Mouse (Mus musculus): ENCODE results near the gene Ctcfl. TPM values are rescaled to one million over a fixed set of nuclear protein-coding genes. Genes with fewer than 3 reads are reported as not detected.

Ctcfl gene
- total and polyA plus RNA-seq, 2 experiments from 2014 or later: 0.26 TPM; not detected in 1

- Histone ChIP-seq H3K9ac (replicated peaks; ENCODE audit: low read depth, low read length) (no peak overlapping the region), H3K4me2 (ENCODE audit: low read depth, low read length) (no peak overlapping the region), H3K27ac (ENCODE audit: low read depth) (peak overlapping the region; percentile 60; the same call in 1 of the 2 replicates), H3K27me3 (ENCODE audit: control insufficient read depth, insufficient read depth, low read length) (no peaks in the 10 kb centered on the region), H3K4me3 (ENCODE audit: low read depth, low read length) (no peak overlapping the region), H3K36me3 (replicated peaks; ENCODE audit: control insufficient read depth, insufficient read depth, low read length) (no peaks in the 10 kb centered on the region), H3K4me1 (ENCODE audit: control insufficient read depth, insufficient read depth) (peaks cover 20% of the 10 kb centered on the region), H3K9me3 (replicated peaks; ENCODE audit: control insufficient read depth, low read length) (no peaks in the 10 kb centered on the region)
- DNase-seq (ENCODE audit: low spot score) (no peak), ATAC-seq (ENCODE audit: insufficient read depth, low read depth) (no peak)
- WGBS: 82% methylated on average over 3 of the region's 3 CpGs
- TF ChIP-seq CTCF (IDR thresholded peaks at IDR 0.05; ENCODE audit: low read depth) (no peak), EP300 (IDR thresholded peaks at IDR 0.05; ENCODE audit: low read depth) (no peak)
These were observed 36.6 kb downstream of the Ctcfl start for GRCm38 (mm10) chr2:173082706-173083105.

GRCm38 (mm10) chr2:173080785-173081241 is 38.5 kb downstream of the Ctcfl start:
- H3K4me1 ChIP-seq (ENCODE audit: control insufficient read depth, insufficient read depth): peaks cover 20% of the 10 kb centered on the region
- H3K27ac ChIP-seq (ENCODE audit: low read depth): peak overlapping the region; percentile 68
- peak; percentile 76 for ATAC-seq (ENCODE audit: insufficient read depth, low read depth)
- TF ChIP-seq CTCF (IDR thresholded peaks at IDR 0.05; ENCODE audit: low read depth) (peak; percentile 100), EP300 (IDR thresholded peaks at IDR 0.05; ENCODE audit: low read depth) (no peak)
- DNase-seq (ENCODE audit: low spot score): peak; percentile 85
- no peaks in the 10 kb centered on the region for H3K27me3 ChIP-seq (ENCODE audit: control insufficient read depth, insufficient read depth, low read length)
- no peaks in the 10 kb centered on the region for H3K36me3 ChIP-seq (replicated peaks; ENCODE audit: control insufficient read depth, insufficient read depth, low read length)
- 31% methylated on average over 10 of the region's 10 CpGs for WGBS
- no peak overlapping the region for H3K4me3 ChIP-seq (ENCODE audit: low read depth, low read length)
- no peaks in the 10 kb centered on the region for H3K9me3 ChIP-seq (replicated peaks; ENCODE audit: control insufficient read depth, low read length)
- H3K9ac ChIP-seq (replicated peaks; ENCODE audit: low read depth, low read length): no peak overlapping the region
- no peak overlapping the region for H3K4me2 ChIP-seq (ENCODE audit: low read depth, low read length)

GRCm38 (mm10) chr2:173079766-173080549 is 39.4 kb downstream of the Ctcfl start:
- Histone ChIP-seq H3K9ac (replicated peaks; ENCODE audit: low read depth, low read length) (no peak overlapping the region), H3K4me1 (ENCODE audit: control insufficient read depth, insufficient read depth) (peaks cover 20% of the 10 kb centered on the region), H3K27me3 (ENCODE audit: control insufficient read depth, insufficient read depth, low read length) (no peaks in the 10 kb centered on the region), H3K4me2 (ENCODE audit: low read depth, low read length) (no peak overlapping the region), H3K36me3 (replicated peaks; ENCODE audit: control insufficient read depth, insufficient read depth, low read length) (no peaks in the 10 kb centered on the region), H3K4me3 (ENCODE audit: low read depth, low read length) (no peak overlapping the region), H3K9me3 (replicated peaks; ENCODE audit: control insufficient read depth, low read length) (no peaks in the 10 kb centered on the region), H3K27ac (ENCODE audit: low read depth) (peak overlapping the region; percentile 68)
- DNase-seq (ENCODE audit: low spot score) (no peak), ATAC-seq (ENCODE audit: insufficient read depth, low read depth) (no peak)
- WGBS: 25% methylated on average over 10 of the region's 10 CpGs
- TF ChIP-seq EP300 (IDR thresholded peaks at IDR 0.05; ENCODE audit: low read depth): no peak

GRCm38 (mm10) chr2:173076921-173077320 is 42.4 kb downstream of the Ctcfl start:
- H3K4me3 ChIP-seq (ENCODE audit: low read depth, low read length): no peak overlapping the region
- WGBS: 70% methylated on average over 9 of the region's 9 CpGs
- DNase-seq (ENCODE audit: low spot score) (no peak), ATAC-seq (ENCODE audit: insufficient read depth, low read depth) (no peak)
- TF ChIP-seq EP300 (IDR thresholded peaks at IDR 0.05; ENCODE audit: low read depth): no peak
- TF ChIP-seq CTCF (IDR thresholded peaks at IDR 0.05; ENCODE audit: low read depth): no peak
- no peaks in the 10 kb centered on the region for H3K27me3 ChIP-seq (ENCODE audit: control insufficient read depth, insufficient read depth, low read length)
- peaks cover 12% of the 10 kb centered on the region; the same call in 1 of the 2 replicates for H3K4me1 ChIP-seq (ENCODE audit: control insufficient read depth, insufficient read depth)
- H3K9me3 ChIP-seq (replicated peaks; ENCODE audit: control insufficient read depth, low read length): no peaks in the 10 kb centered on the region
- no peak overlapping the region for H3K4me2 ChIP-seq (ENCODE audit: low read depth, low read length)
- H3K27ac ChIP-seq (ENCODE audit: low read depth): no peak overlapping the region
- no peak overlapping the region for H3K9ac ChIP-seq (replicated peaks; ENCODE audit: low read depth, low read length)
- no peaks in the 10 kb centered on the region for H3K36me3 ChIP-seq (replicated peaks; ENCODE audit: control insufficient read depth, insufficient read depth, low read length)

- ATAC-seq (ENCODE audit: insufficient read depth, low read depth) (no peak), DNase-seq (ENCODE audit: low spot score) (no peak)
- 54% methylated on average over 5 of the region's 5 CpGs for WGBS
- Histone ChIP-seq H3K36me3 (replicated peaks; ENCODE audit: control insufficient read depth, insufficient read depth, low read length) (no peaks in the 10 kb centered on the region), H3K4me1 (ENCODE audit: control insufficient read depth, insufficient read depth) (no peaks in the 10 kb centered on the region), H3K27me3 (ENCODE audit: control insufficient read depth, insufficient read depth, low read length) (no peaks in the 10 kb centered on the region), H3K4me2 (ENCODE audit: low read depth, low read length) (no peak overlapping the region), H3K27ac (ENCODE audit: low read depth) (no peak overlapping the region), H3K4me3 (ENCODE audit: low read depth, low read length) (no peak overlapping the region), H3K9me3 (replicated peaks; ENCODE audit: control insufficient read depth, low read length) (no peaks in the 10 kb centered on the region), H3K9ac (replicated peaks; ENCODE audit: low read depth, low read length) (no peak overlapping the region)
- TF ChIP-seq CTCF (IDR thresholded peaks at IDR 0.05; ENCODE audit: low read depth): no peak
These were observed 45.7 kb downstream of the Ctcfl start for GRCm38 (mm10) chr2:173073666-173074065.

- 90% methylated on average over 7 of the region's 7 CpGs for WGBS
- Histone ChIP-seq H3K9me3 (replicated peaks; ENCODE audit: control insufficient read depth, low read length) (no peaks in the 10 kb centered on the region), H3K27ac (ENCODE audit: low read depth) (no peak overlapping the region), H3K4me2 (ENCODE audit: low read depth, low read length) (no peak overlapping the region), H3K4me3 (ENCODE audit: low read depth, low read length) (no peak overlapping the region), H3K9ac (replicated peaks; ENCODE audit: low read depth, low read length) (no peak overlapping the region), H3K36me3 (replicated peaks; ENCODE audit: control insufficient read depth, insufficient read depth, low read length) (no peaks in the 10 kb centered on the region), H3K27me3 (ENCODE audit: control insufficient read depth, insufficient read depth, low read length) (no peaks in the 10 kb centered on the region), H3K4me1 (ENCODE audit: control insufficient read depth, insufficient read depth) (no peaks in the 10 kb centered on the region)
- DNase-seq (ENCODE audit: low spot score): no peak
- no peak for TF ChIP-seq CTCF (IDR thresholded peaks at IDR 0.05; ENCODE audit: low read depth)
- no peak for TF ChIP-seq EP300 (IDR thresholded peaks at IDR 0.05; ENCODE audit: low read depth)
- no peak for ATAC-seq (ENCODE audit: insufficient read depth, low read depth)
These were observed 46.4 kb downstream of the Ctcfl start for GRCm38 (mm10) chr2:173072948-173073347.
